Mouse (Mus musculus): ENCODE results near the gene Hsp90ab1. TPM values are rescaled to one million over a fixed set of nuclear protein-coding genes. Genes with fewer than 3 reads are reported as not detected.

The Hsp90ab1 gene
- polyA plus RNA-seq, 1 experiment from 2014 or later, result 1,573 TPM

DNA sequence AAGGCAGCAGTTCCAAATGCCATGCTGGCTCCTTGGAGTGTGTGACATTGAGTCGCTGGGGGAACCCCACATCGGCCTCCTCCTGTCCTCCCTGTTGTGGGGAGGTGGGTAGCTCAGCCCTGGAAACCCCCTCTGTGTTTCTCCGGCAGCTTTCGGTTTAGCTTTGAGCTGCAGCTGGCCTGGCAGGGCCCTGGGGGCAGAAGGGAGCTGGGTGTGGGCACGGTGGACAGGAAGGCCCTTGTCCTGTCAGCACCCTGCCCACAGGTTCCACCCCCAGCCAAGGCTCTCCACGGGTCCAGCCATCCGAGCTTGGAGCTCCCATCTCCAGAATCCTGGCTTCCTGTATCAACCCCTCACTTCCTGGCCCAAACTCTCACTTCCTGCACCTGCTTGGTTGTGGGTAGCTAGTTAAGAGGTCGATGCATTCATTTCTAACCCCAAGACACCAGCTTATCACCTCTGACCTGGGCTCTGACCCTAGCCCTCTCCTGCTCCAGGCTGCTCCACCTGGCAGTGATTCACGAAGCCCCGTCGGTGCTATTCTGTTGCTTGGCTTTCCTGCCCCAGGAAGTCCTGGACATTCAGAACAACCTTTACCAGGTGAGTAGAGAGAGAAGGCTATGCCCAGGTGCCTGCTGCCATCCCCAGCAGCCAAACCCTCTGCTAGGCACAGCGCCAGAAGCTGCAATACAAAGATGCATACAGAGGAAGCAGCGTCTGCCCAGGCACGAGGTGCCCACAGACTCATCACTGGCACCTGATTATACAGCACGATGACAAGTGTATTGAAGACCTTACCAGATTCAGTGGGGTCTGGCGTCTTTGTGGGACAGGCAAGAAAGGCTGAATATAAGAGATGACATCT is 14.8 kb downstream of the Hsp90ab1 start:
- Histone ChIP-seq H3K36me3 (ENCODE audit: control insufficient read depth, insufficient read depth, low read length) (no peaks in the 10 kb centered on the region), H3K27ac (ENCODE audit: low read length) (no peak overlapping the region), H3K4me2 (replicated peaks; ENCODE audit: low read depth, low read length) (no peak overlapping the region), H3K9me3 (ENCODE audit: control insufficient read depth, low read depth, low read length) (no peaks in the 10 kb centered on the region), H3K4me3 (ENCODE audit: low read depth, low read length) (no peak overlapping the region), H3K4me1 (ENCODE audit: control insufficient read depth, insufficient read depth, low read length) (peaks cover 4% of the 10 kb centered on the region; the same call in 1 of the 2 replicates), H3K9ac (replicated peaks; ENCODE audit: low read depth, low read length) (no peak overlapping the region), H3K27me3 (ENCODE audit: control insufficient read depth, insufficient read depth, low read length) (no peaks in the 10 kb centered on the region)
- no peak for ATAC-seq (ENCODE audit: insufficient number of reproducible peaks, insufficient read depth, low FRiP score, low read depth)
- WGBS, result 71% methylated on average over 16 of the region's 16 CpGs

DNA sequence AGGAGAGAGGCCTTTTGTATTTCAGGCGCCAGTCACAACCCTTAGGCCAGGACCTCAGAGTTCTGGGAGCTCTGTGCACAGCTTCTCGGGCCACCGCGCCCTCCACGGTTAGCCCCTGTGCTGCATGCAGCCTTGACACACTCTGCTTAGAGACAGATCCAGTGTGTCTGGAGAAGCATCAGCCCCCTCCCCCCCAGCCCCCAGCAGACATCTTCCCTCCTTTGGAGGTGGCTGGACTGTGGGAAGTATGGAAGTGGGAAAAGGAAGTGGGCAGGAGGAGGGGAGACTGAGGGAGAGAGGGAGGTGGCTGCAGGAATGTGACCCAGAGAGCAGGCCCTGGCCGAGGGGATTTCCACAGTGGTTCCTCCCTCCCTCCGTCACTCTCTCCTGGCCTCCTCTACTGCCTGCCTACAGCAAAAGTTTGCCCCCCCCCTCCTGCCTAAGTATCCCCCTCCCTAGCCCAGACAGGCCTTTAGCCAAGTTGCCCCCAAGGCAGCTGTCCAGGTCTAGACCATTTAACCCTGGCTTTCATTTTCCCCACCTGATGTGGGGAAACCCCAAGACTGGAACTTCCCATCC is 15.7 kb downstream of the Hsp90ab1 start:
- Histone ChIP-seq H3K27ac (ENCODE audit: low read length) (no peak overlapping the region), H3K27me3 (ENCODE audit: control insufficient read depth, insufficient read depth, low read length) (no peaks in the 10 kb centered on the region), H3K4me1 (ENCODE audit: control insufficient read depth, insufficient read depth, low read length) (peaks cover 4% of the 10 kb centered on the region; the same call in 1 of the 2 replicates), H3K4me2 (replicated peaks; ENCODE audit: low read depth, low read length) (0 out of 2 replicates have a peak overlapping the region, but pooled peaks have one; percentile 7), H3K4me3 (ENCODE audit: low read depth, low read length) (no peak overlapping the region), H3K9ac (replicated peaks; ENCODE audit: low read depth, low read length) (no peak overlapping the region), H3K9me3 (ENCODE audit: control insufficient read depth, low read depth, low read length) (no peaks in the 10 kb centered on the region), H3K36me3 (ENCODE audit: control insufficient read depth, insufficient read depth, low read length) (no peaks in the 10 kb centered on the region)
- 65% methylated on average over 7 of the region's 7 CpGs for WGBS
- ATAC-seq (ENCODE audit: insufficient number of reproducible peaks, insufficient read depth, low FRiP score, low read depth), result no peak

DNA sequence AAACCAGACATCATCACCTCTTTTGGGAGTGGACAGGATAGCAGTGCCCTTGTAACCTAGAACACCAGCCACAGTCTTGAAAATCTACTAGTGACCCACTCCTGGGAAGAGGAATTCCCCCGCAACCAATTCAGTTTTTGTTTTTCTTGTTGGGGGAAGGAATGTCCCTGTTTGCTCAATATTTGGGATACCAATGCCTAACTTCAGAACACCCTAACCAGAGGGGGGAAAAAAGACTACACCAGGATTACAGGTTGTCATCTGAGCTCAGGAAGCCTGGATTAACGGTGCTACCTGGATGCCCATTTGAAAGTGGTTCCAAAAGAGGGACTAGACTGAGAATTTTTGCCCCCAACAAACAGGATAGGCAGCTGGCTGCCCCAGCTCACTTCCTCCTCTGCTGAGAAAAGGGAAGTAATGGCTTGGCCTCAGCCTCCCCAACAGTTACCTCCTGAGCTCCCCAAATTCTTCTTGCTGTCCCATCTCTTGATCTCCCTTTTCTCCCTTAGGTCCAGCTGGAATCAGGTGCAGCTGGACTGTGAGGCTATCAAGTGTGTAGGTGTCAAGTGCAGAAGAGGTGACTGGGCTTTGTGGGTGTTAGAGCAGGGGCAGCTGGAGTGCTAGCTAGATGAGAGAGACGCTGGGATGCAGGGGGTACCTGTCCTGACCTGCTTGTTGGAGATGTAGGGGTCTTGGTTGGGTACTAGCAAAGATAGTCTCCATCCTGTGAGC is 16.4 kb downstream of the Hsp90ab1 start:
- WGBS, result 63% methylated on average over 3 of the region's 3 CpGs
- ATAC-seq (ENCODE audit: insufficient number of reproducible peaks, insufficient read depth, low FRiP score, low read depth), result no peak
- H3K27me3 ChIP-seq (ENCODE audit: control insufficient read depth, insufficient read depth, low read length), result no peaks in the 10 kb centered on the region

DNA sequence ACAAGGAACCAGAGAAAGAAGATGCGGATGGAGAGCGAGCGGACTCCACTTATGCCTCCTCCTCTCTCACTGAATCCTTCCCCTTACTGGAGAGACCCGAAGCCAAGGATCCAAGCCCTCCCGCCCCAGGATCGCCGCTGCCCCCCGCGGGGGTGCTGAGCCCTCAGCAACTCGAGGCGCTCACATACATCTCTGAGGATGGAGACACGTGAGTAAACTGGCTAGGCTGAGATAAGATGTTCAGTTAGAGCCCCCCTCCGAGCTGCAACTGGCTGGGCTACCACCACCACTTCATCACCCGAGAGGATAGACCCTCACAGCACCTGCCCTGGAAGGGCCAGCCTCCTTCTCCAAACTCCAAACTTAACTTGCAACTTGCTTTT is 17.0 kb downstream of the Hsp90ab1 start:
- Histone ChIP-seq H3K9me3 (ENCODE audit: control insufficient read depth, low read depth, low read length) (no peaks in the 10 kb centered on the region), H3K9ac (replicated peaks; ENCODE audit: low read depth, low read length) (peak overlapping the region; percentile 39), H3K4me3 (ENCODE audit: low read depth, low read length) (peak overlapping the region; percentile 57), H3K27ac (ENCODE audit: low read length) (no peak overlapping the region), H3K36me3 (ENCODE audit: control insufficient read depth, insufficient read depth, low read length) (no peaks in the 10 kb centered on the region), H3K27me3 (ENCODE audit: control insufficient read depth, insufficient read depth, low read length) (no peaks in the 10 kb centered on the region), H3K4me2 (replicated peaks; ENCODE audit: low read depth, low read length) (peak overlapping the region; percentile 97), H3K4me1 (ENCODE audit: control insufficient read depth, insufficient read depth, low read length) (peaks cover 4% of the 10 kb centered on the region; the same call in 1 of the 2 replicates)
- ATAC-seq (ENCODE audit: insufficient number of reproducible peaks, insufficient read depth, low FRiP score, low read depth), result no peak
- WGBS, result 2% methylated on average over 14 of the region's 14 CpGs

More for the DNA sequence above, 16.4 kb downstream of the Hsp90ab1 start:
- no peaks in the 10 kb centered on the region for H3K36me3 ChIP-seq (ENCODE audit: control insufficient read depth, insufficient read depth, low read length)
- H3K27ac ChIP-seq (ENCODE audit: low read length), result no peak overlapping the region
- H3K9me3 ChIP-seq (ENCODE audit: control insufficient read depth, low read depth, low read length), result no peaks in the 10 kb centered on the region
- peaks cover 4% of the 10 kb centered on the region; the same call in 1 of the 2 replicates for H3K4me1 ChIP-seq (ENCODE audit: control insufficient read depth, insufficient read depth, low read length)
- peak overlapping the region; percentile 57; the same call in 1 of the 2 replicates for H3K4me3 ChIP-seq (ENCODE audit: low read depth, low read length)
- H3K9ac ChIP-seq (replicated peaks; ENCODE audit: low read depth, low read length), result no peak overlapping the region; the same call in 1 of the 2 replicates
- H3K4me2 ChIP-seq (replicated peaks; ENCODE audit: low read depth, low read length), result peak overlapping the region; percentile 97

DNA sequence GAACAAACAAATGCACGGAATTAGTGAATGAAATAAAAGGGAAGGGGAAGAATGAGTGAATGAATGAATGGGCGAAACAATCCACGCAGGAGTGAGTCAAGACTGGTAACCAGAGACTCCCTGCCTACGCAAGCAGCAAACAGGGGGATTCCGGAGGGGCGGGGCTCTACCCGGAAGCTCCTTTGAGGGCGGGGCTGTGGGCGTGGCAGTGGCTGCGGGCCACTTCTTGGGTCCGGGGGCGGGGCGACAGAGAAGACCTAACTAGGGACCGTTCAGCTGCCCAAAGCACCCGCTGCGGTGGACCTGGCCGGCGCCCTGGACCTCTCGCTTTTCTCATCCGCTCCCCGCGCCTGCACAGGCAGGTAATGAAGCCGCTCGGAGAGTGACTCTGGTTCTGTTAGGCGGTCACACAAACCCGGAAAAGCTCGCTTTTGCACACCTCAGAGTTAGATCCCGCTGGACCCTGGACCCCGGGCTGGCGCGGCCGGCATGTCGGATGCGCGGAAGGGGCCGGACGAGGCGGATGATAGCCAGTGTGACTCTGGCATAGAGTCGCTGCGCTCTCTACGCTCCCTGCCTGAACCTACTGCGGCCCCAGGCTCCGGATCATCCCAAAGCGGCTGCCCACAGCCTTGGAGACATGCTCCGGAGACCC is 17.5 kb downstream of the Hsp90ab1 start, which contains the start of gene Nfkbie:
Nfkbie (plus strand) TSS at position 252 of the 655 bp plus-strand sequence.
- Histone ChIP-seq H3K4me3 (ENCODE audit: low read depth, low read length) (peak within 1 kb of the TSS; percentile 57), H3K36me3 (ENCODE audit: control insufficient read depth, insufficient read depth, low read length) (no peaks in the 10 kb centered on the region), H3K9ac (replicated peaks; ENCODE audit: low read depth, low read length) (peak within 1 kb of the TSS; percentile 39), H3K4me2 (replicated peaks; ENCODE audit: low read depth, low read length) (peak within 1 kb of the TSS; percentile 97), H3K27ac (ENCODE audit: low read length) (no peak within 1 kb of the TSS), H3K4me1 (ENCODE audit: control insufficient read depth, insufficient read depth, low read length) (peaks cover 4% of the 10 kb centered on the region; the same call in 1 of the 2 replicates), H3K9me3 (ENCODE audit: control insufficient read depth, low read depth, low read length) (no peaks in the 10 kb centered on the region), H3K27me3 (ENCODE audit: control insufficient read depth, insufficient read depth, low read length) (no peaks in the 10 kb centered on the region)
- peak; percentile 82 for ATAC-seq (ENCODE audit: insufficient number of reproducible peaks, insufficient read depth, low FRiP score, low read depth)
- under 1% methylated on average over 45 of the region's 45 CpGs for WGBS

DNA sequence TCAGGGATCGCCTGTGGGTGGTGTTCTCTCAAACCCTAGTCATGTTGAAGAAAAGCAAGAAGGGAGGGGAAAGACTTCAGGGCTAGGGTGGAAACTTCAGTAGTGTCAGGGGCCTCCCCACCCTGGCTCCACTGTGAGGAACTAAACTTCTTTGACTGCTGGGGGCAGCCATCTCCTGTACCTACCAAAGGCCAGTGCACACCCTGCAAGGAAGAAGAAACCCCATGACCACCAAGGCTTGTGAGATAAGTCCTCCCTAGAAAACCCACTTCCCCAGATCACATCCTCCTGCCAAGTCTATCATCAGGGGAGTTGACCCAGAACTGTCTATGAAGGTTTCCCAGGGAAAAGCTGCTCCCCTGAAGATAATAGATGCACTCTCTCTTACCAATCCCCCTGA is 18.7 kb downstream of the Hsp90ab1 start:
- ATAC-seq (ENCODE audit: insufficient number of reproducible peaks, insufficient read depth, low FRiP score, low read depth), result no peak
- Histone ChIP-seq H3K4me3 (ENCODE audit: low read depth, low read length) (no peak overlapping the region), H3K27ac (ENCODE audit: low read length) (no peak overlapping the region), H3K4me1 (ENCODE audit: control insufficient read depth, insufficient read depth, low read length) (peaks cover 8% of the 10 kb centered on the region; the same call in 1 of the 2 replicates), H3K9ac (replicated peaks; ENCODE audit: low read depth, low read length) (no peak overlapping the region), H3K9me3 (ENCODE audit: control insufficient read depth, low read depth, low read length) (no peaks in the 10 kb centered on the region), H3K36me3 (ENCODE audit: control insufficient read depth, insufficient read depth, low read length) (no peaks in the 10 kb centered on the region), H3K27me3 (ENCODE audit: control insufficient read depth, insufficient read depth, low read length) (no peaks in the 10 kb centered on the region), H3K4me2 (replicated peaks; ENCODE audit: low read depth, low read length) (no peak overlapping the region)
- WGBS, result 32% methylated on average over 1 of the region's 1 CpGs

DNA sequence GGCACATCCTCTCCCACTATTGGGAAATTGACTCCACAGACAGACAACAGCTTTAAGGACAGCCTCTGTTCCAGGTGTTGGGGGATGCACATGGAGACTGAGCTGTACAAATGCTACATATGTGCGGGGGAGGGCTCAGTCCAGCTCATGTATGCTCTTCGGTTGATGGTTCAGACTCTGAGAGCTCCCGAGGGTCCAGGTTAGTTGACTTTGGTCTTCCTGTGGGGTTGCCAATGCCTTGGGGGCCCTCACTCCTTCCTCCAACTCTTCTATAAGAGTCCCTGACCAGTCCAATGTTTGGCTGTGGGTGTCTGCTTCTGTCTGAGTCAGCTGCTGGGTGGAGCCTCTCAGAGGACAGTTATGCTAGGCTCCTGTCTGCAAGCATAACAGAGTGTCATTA is 20.0 kb downstream of the Hsp90ab1 start:
- peaks cover 8% of the 10 kb centered on the region; the same call in 1 of the 2 replicates for H3K4me1 ChIP-seq (ENCODE audit: control insufficient read depth, insufficient read depth, low read length)
- no peak overlapping the region for H3K27ac ChIP-seq (ENCODE audit: low read length)
- H3K36me3 ChIP-seq (ENCODE audit: control insufficient read depth, insufficient read depth, low read length), result no peaks in the 10 kb centered on the region
- 70% methylated on average over 3 of the region's 3 CpGs for WGBS
- no peak overlapping the region for H3K4me2 ChIP-seq (replicated peaks; ENCODE audit: low read depth, low read length)
- ATAC-seq (ENCODE audit: insufficient number of reproducible peaks, insufficient read depth, low FRiP score, low read depth), result no peak
- H3K4me3 ChIP-seq (ENCODE audit: low read depth, low read length), result no peak overlapping the region
- no peaks in the 10 kb centered on the region for H3K9me3 ChIP-seq (ENCODE audit: control insufficient read depth, low read depth, low read length)
- no peaks in the 10 kb centered on the region for H3K27me3 ChIP-seq (ENCODE audit: control insufficient read depth, insufficient read depth, low read length)
- H3K9ac ChIP-seq (replicated peaks; ENCODE audit: low read depth, low read length), result no peak overlapping the region

All from stomach, embryonic 14.5 days (tissue).